Mouse (Mus musculus) embryonic facial prominence, embryonic 14.5 days (tissue): ENCODE results near the gene Ppfibp1. TPM values are rescaled to one million over a fixed set of nuclear protein-coding genes. Genes with fewer than 3 reads are reported as not detected.

Experiments
- ATAC-seq: fragments of 200-750 bp; cut with Nextera tagmentation; 2 replicates; pipeline ENCODE4 v1.8.0; 2017; ENCODE audit warnings: low read depth, moderate number of reproducible peaks, moderate TSS enrichment
- DNase-seq: peaks from one replicate; pipeline ENCODE4 v3.0.0-alpha.2; 2015; ENCODE audit warnings: low spot score
- H3K27ac ChIP-seq: fragments of 300-500 bp; sonication (generic); replicated peaks from 2 replicates; pipeline ENCODE4 v1.5.1; 2014; ENCODE audit warnings: low read depth, mild to moderate bottlenecking, low read length, moderate library complexity
- H3K27me3 ChIP-seq: fragments of 300-500 bp; sonication (generic); replicated peaks from 2 replicates; pipeline ENCODE4 v1.6.1; 2014; ENCODE audit warnings: low read length; ENCODE audit not compliant: control insufficient read depth, insufficient read depth
- H3K36me3 ChIP-seq: fragments of 300-500 bp; sonication (generic); 2 replicates; pipeline ENCODE4 v1.6.1; 2014; ENCODE audit warnings: low read length, mixed read lengths; ENCODE audit not compliant: control insufficient read depth, insufficient read depth
- H3K4me1 ChIP-seq: fragments of 300-500 bp; sonication (generic); 2 replicates; pipeline ENCODE4 v1.6.1; 2014; ENCODE audit warnings: antibody characterized with exemption, low read length; ENCODE audit not compliant: control insufficient read depth, insufficient read depth
- H3K4me2 ChIP-seq: fragments of 300-500 bp; sonication (generic); 2 replicates; pipeline ENCODE4 v1.6.1; 2014; ENCODE audit warnings: low read depth, mild to moderate bottlenecking, low read length, moderate library complexity, mixed read lengths
- H3K4me3 ChIP-seq: fragments of 300-500 bp; sonication (generic); 2 replicates; pipeline ENCODE4 v1.5.1; 2014; ENCODE audit warnings: low read depth, mild to moderate bottlenecking, low read length
- H3K9ac ChIP-seq: fragments of 300-500 bp; sonication (generic); 2 replicates; pipeline ENCODE4 v1.6.1; 2014; ENCODE audit warnings: low read depth, mild to moderate bottlenecking, low read length, moderate library complexity, mixed read lengths
- H3K9me3 ChIP-seq: fragments of 300-500 bp; sonication (generic); 2 replicates; pipeline ENCODE4 v1.6.1; 2016; ENCODE audit warnings: low read length; ENCODE audit not compliant: control insufficient read depth
- WGBS: fragments of 180-500 bp; shearing (Covaris S2); extraction: QIAGEN DNeasy Blood & Tissue Kit; methylation state at CpG from one replicate; pipeline ENCODE4 v1.1.7; 2014; 5-methylcytosine and 5-hydroxymethylcytosine counted together
- polyA plus RNA-seq: library from polyadenylated mRNA; unstranded; fragments of >200 nt; fragmentation: Nextera tagmentation; extraction: Ambion mirVana; gene quantifications from 2 replicates; pipeline ENCODE4 v1.2.1, GENCODE M21; 2014

Ppfibp1 gene
- polyA plus RNA-seq, 1 experiment from 2014 or later, result 55.5 TPM

GRCm38 (mm10) chr6:147010811-147011520 is 122.7 kb downstream of the Ppfibp1 start:
- peaks cover 54% of the 10 kb centered on the region for H3K36me3 ChIP-seq
- no peak overlapping the region for H3K4me3 ChIP-seq
- H3K9ac ChIP-seq, result no peak overlapping the region
- H3K27ac ChIP-seq, result peak overlapping the region; percentile 42
- no peak overlapping the region for H3K4me2 ChIP-seq
- H3K27me3 ChIP-seq, result no peaks in the 10 kb centered on the region
- ATAC-seq (no peak), DNase-seq (peak; percentile 57)
- H3K4me1 ChIP-seq, result peaks cover 7% of the 10 kb centered on the region; the same call in 1 of the 2 replicates
- H3K9me3 ChIP-seq, result no peaks in the 10 kb centered on the region
- 75% methylated on average over 15 of the region's 15 CpGs for WGBS

DNA sequence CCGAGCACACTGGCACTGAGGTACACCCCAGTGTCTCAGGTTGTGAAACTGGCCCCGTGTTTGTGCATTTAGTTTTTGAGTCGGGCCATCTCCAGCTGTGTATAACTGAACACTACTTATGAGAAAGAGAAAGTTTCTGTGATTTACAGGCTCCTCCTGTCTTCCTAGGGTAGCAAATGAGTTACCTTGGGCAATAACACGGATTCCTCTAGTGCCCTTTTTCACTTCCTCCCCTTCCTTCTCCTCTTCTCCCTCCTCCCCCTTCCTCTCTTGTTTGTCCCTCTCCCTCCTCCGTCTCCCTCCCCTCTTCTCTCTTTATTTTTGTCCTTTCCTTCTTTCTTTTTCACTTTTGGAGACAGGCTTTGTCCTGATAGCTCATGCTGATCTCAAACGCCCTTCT is 123.3 kb downstream of the Ppfibp1 start:
- DNase-seq (no peak), ATAC-seq (no peak)
- Histone ChIP-seq H3K27ac (peak overlapping the region; percentile 42), H3K9me3 (no peaks in the 10 kb centered on the region), H3K27me3 (no peaks in the 10 kb centered on the region), H3K4me1 (peaks cover 7% of the 10 kb centered on the region; the same call in 1 of the 2 replicates), H3K9ac (no peak overlapping the region), H3K36me3 (peaks cover 56% of the 10 kb centered on the region), H3K4me3 (no peak overlapping the region), H3K4me2 (no peak overlapping the region)
- WGBS, result 59% methylated on average over 6 of the region's 6 CpGs

DNA sequence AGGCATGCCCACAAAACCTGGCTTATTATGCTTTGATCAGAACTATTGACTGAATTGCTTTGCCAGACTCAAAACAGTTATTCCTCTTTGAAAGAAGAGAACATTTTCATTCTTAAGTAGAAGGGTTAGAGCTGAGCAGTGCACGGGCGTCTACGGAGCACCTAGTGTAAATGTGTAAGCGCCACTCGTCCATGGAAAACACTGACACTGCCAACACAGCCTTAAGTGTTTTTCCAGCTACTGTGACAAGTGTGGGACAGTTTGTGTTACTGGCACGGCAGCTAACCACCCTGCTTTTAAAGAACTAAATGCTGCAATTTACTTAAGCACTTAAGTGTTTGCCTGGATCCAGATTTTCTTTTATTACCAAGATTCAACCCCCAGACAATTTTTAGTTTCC is 123.7 kb downstream of the Ppfibp1 start:
- Histone ChIP-seq H3K27ac (peak overlapping the region; percentile 42; the same call in 1 of the 2 replicates), H3K9me3 (no peaks in the 10 kb centered on the region), H3K9ac (no peak overlapping the region), H3K4me1 (peaks cover 7% of the 10 kb centered on the region; the same call in 1 of the 2 replicates), H3K4me2 (no peak overlapping the region), H3K4me3 (no peak overlapping the region), H3K27me3 (no peaks in the 10 kb centered on the region), H3K36me3 (peaks cover 59% of the 10 kb centered on the region)
- 53% methylated on average over 6 of the region's 6 CpGs for whole genome bisulfite sequencing
- ATAC-seq, result no peak
- DNase-seq, result peak; percentile 33

GRCm38 (mm10) chr6:147013546-147013945 is 125.3 kb downstream of the Ppfibp1 start:
- no peak overlapping the region for H3K4me2 ChIP-seq
- no peak overlapping the region for H3K4me3 ChIP-seq
- no peaks in the 10 kb centered on the region for H3K27me3 ChIP-seq
- no peak overlapping the region for H3K9ac ChIP-seq
- DNase-seq, result no peak
- H3K4me1 ChIP-seq, result peaks cover 7% of the 10 kb centered on the region; the same call in 1 of the 2 replicates
- no peaks in the 10 kb centered on the region for H3K9me3 ChIP-seq
- ATAC-seq, result no peak
- H3K36me3 ChIP-seq, result peaks cover 62% of the 10 kb centered on the region
- WGBS, result 76% methylated on average over 1 of the region's 1 CpGs
- no peak overlapping the region for H3K27ac ChIP-seq

DNA sequence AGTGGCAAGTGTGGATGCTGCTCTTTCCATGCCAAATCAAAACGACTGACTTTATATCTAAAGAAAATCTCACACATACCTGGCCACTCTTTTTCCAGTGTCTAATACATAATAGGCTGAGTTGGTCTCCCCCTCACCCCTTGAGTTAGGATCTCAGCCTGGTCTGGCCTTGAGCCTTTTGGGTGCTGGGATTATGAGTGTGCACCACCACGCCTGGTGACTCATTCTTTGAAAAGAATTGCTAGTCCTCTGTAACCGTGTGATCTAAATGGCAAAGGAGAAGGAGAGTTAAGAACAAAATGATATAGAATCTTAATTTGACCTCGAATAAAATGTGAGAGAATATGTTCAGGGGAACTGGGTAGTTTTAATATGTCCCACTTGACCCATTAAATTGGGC is 129.6 kb downstream of the Ppfibp1 start:
- 96% methylated on average over 4 of the region's 4 CpGs for WGBS
- Histone ChIP-seq H3K4me3 (no peak overlapping the region), H3K27me3 (no peaks in the 10 kb centered on the region), H3K36me3 (peaks cover 64% of the 10 kb centered on the region), H3K9ac (no peak overlapping the region), H3K27ac (no peak overlapping the region), H3K9me3 (no peaks in the 10 kb centered on the region), H3K4me2 (no peak overlapping the region), H3K4me1 (no peaks in the 10 kb centered on the region)
- DNase-seq, result no peak
- ATAC-seq, result no peak

- peaks cover 69% of the 10 kb centered on the region for H3K36me3 ChIP-seq
- no peaks in the 10 kb centered on the region for H3K9me3 ChIP-seq
- H3K9ac ChIP-seq, result no peak overlapping the region
- no peaks in the 10 kb centered on the region for H3K27me3 ChIP-seq
- no peak overlapping the region for H3K4me3 ChIP-seq
- no peak overlapping the region for H3K4me2 ChIP-seq
- H3K4me1 ChIP-seq, result no peaks in the 10 kb centered on the region
- DNase-seq (no peak), ATAC-seq (no peak)
- H3K27ac ChIP-seq, result no peak overlapping the region
- WGBS, result 93% methylated on average over 5 of the region's 5 CpGs
Measured at GRCm38 (mm10) chr6:147018364-147018763, 130.1 kb downstream of the Ppfibp1 start.

DNA sequence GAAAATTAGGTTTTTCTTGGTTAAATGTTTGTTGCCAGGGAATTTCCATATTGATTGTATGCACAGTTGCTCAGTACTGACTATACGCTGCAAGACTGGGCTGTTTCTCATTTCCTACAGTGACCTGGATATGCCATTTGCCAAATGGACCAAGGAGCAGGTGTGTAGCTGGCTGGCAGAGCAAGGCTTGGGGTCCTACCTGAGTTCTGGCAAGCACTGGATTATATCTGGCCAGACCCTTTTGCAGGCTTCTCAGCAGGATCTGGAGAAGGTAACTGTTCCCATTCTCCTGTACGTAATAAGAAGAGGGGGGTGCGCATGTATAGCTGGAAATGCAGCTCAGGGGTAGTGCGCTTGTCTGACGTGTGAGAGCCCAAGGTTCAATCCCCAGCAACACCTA is 132.9 kb downstream of the Ppfibp1 start:
- WGBS, result 91% methylated on average over 5 of the region's 5 CpGs
- no peak overlapping the region for H3K4me3 ChIP-seq

GRCm38 (mm10) chr6:147022375-147023132 is 134.3 kb downstream of the Ppfibp1 start:
- Histone ChIP-seq H3K27me3 (no peaks in the 10 kb centered on the region), H3K4me1 (no peaks in the 10 kb centered on the region), H3K4me3 (no peak overlapping the region), H3K4me2 (no peak overlapping the region), H3K9ac (no peak overlapping the region), H3K36me3 (peaks cover 62% of the 10 kb centered on the region), H3K9me3 (no peaks in the 10 kb centered on the region), H3K27ac (no peak overlapping the region)
- 89% methylated on average over 16 of the region's 16 CpGs for WGBS
- no peak for DNase-seq
- ATAC-seq, result no peak

More for the DNA sequence above, 132.9 kb downstream of the Ppfibp1 start:
- no peaks in the 10 kb centered on the region for H3K27me3 ChIP-seq
- DNase-seq (no peak), ATAC-seq (no peak)
- H3K4me2 ChIP-seq, result no peak overlapping the region
- no peaks in the 10 kb centered on the region for H3K9me3 ChIP-seq
- no peak overlapping the region for H3K27ac ChIP-seq
- no peak overlapping the region for H3K9ac ChIP-seq
- H3K36me3 ChIP-seq, result peaks cover 62% of the 10 kb centered on the region
- H3K4me1 ChIP-seq, result no peaks in the 10 kb centered on the region

DNA sequence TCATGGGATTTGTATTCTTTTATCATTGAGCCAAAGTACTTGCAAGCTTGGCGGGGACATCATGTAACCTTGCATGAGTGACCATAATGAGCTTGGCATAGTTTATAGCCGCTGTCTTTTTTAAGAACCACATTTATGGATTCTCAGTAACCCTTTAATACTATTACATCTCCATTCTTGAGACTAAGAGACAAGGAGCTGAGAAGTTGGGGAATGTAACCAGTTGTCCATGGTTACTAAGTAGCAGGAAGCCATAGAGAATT is 134.8 kb downstream of the Ppfibp1 start:
- ATAC-seq (no peak), DNase-seq (no peak)
- Histone ChIP-seq H3K36me3 (peaks cover 62% of the 10 kb centered on the region), H3K4me2 (no peak overlapping the region), H3K27me3 (no peaks in the 10 kb centered on the region), H3K9me3 (no peaks in the 10 kb centered on the region), H3K4me1 (no peaks in the 10 kb centered on the region), H3K9ac (no peak overlapping the region), H3K27ac (no peak overlapping the region), H3K4me3 (no peak overlapping the region)
- 94% methylated on average over 2 of the region's 2 CpGs for WGBS
